Mouse (Mus musculus) frontal cortex, postnatal 25 days (tissue): ENCODE data around the gene Trim41.

Source experiments
- DNase-seq, 2 experiments: peaks; one replicate each; pipeline ENCODE4 v3.0.0; 2022; ENCODE audit warnings: low spot score in 2 of 2

The Trim41 gene

GRCm38 (mm10) chr11:48816281-48816781 lies 822 bp downstream of the Trim41 start:
- DNase-seq: no peak

GRCm38 (mm10) chr11:48815851-48816250 lies 1.3 kb downstream of the Trim41 start:
- no peak for DNase-seq

- no peak for DNase-seq
Measured at GRCm38 (mm10) chr11:48813782-48814181, 3.4 kb downstream of the Trim41 start.

- DNase-seq: no peak
Measured at GRCm38 (mm10) chr11:48810142-48810541, 7.0 kb downstream of the Trim41 start.

GRCm38 (mm10) chr11:48809434-48809830 lies 7.7 kb downstream of the Trim41 start:
- no peak for DNase-seq

- DNase-seq: no peak
Measured at GRCm38 (mm10) chr11:48808737-48809433, 8.3 kb downstream of the Trim41 start.

- DNase-seq: no peak
Measured at GRCm38 (mm10) chr11:48808304-48808646, 8.9 kb downstream of the Trim41 start.

- no peak for DNase-seq
Measured at GRCm38 (mm10) chr11:48807563-48808303, 9.4 kb downstream of the Trim41 start.

GRCm38 (mm10) chr11:48806856-48807562 lies 10.1 kb downstream of the Trim41 start:
- DNase-seq: peak in 1 of 2 experiments; percentile 20

- DNase-seq: no peak
Measured at GRCm38 (mm10) chr11:48804922-48805321, 12.2 kb downstream of the Trim41 start.

GRCm38 (mm10) chr11:48803988-48804387 lies 13.2 kb downstream of the Trim41 start:
- DNase-seq: no peak

- DNase-seq: no peak
Measured at GRCm38 (mm10) chr11:48801831-48802772, 15.1 kb downstream of the Trim41 start.

GRCm38 (mm10) chr11:48799921-48800701 lies 17.0 kb downstream of the Trim41 start, which contains the start of gene Rack1:
Rack1 (plus strand) TSS chr11:48800332.
- peak; percentile 81 to 85 for DNase-seq

- no peak for DNase-seq
Measured at GRCm38 (mm10) chr11:48798984-48799920, 17.9 kb downstream of the Trim41 start.

- DNase-seq: no peak
Measured at GRCm38 (mm10) chr11:48798308-48798707, 18.8 kb downstream of the Trim41 start.

- no peak for DNase-seq
Measured at GRCm38 (mm10) chr11:48797287-48797686, 19.9 kb downstream of the Trim41 start.

- DNase-seq: no peak
Measured at GRCm38 (mm10) chr11:48796290-48796689, 20.9 kb downstream of the Trim41 start.

- no peak for DNase-seq
Measured at GRCm38 (mm10) chr11:48795221-48795620, 21.9 kb downstream of the Trim41 start.

- no peak for DNase-seq
Measured at GRCm38 (mm10) chr11:48793184-48793583, 24.0 kb downstream of the Trim41 start.
